Mouse (Mus musculus): ENCODE measurements around the gene Nprl2.

DNA sequence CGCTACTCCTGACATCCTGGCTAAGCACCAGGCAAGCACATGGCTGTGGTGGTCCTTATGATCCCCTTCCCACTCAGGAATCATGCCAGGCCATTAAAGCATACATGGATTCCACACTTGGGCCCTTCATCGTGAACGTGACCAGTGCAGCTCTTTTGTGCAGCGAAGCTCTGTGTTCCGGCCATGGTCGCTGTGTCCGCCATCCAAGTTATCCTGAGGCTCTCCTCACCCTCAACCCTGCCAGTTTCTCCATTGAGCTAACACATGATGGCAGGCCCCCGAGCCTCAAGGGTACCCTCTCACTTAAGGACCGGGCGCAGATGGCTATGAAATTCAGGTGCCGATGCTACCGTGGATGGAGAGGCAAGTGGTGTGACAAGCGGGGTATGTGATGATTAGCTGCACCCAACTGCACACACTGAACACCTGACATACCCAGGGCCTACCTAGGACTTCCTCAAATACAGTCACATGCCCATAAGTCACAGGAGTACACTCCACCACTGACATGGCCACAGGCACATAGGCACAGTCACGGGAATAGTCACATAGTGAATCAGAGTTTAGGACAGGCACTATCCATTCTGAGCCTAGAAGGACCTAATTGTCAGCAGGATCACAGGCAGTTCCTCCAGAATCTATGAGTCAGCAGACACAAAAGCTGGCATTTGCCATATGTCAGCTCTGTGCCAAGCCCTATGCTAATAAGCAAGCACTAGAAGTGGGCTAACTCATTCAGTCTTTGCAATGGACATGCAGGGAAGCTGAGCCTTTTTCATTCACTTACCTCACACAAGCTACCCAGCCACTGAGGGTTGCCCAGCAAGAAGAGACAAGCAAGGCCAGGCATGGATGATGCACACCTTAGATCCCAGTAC lies 37.2 kb downstream of the Nprl2 start:
- 0 out of 2 replicates have a peak, but pooled peaks have one; percentile 13 for TF ChIP-seq POLR2A (IDR thresholded peaks at IDR 0.05; ENCODE audit: borderline replicate concordance, insufficient read depth, low read length)
- TF ChIP-seq CTCF (IDR thresholded peaks at IDR 0.05; ENCODE audit: borderline replicate concordance, insufficient read depth, low read depth, low read length): no peak

Data from cerebellum, adult 2 months (tissue).